Mouse (Mus musculus) lung, adult 2 months (tissue): ENCODE data around the gene Pml.

Experiments
- CTCF ChIP-seq: fragments of 200-500 bp; IDR thresholded peaks from 2 replicates; pipeline ENCODE4 v1.5.1; 2011; ENCODE audit warnings: mild to moderate bottlenecking, low read length, control low read depth; ENCODE audit not compliant: insufficient read depth
- POLR2A ChIP-seq: fragments of 200-500 bp; IDR thresholded peaks from 2 replicates; pipeline ENCODE4 v1.6.1; 2011; ENCODE audit warnings: low read depth, mild to moderate bottlenecking, control low read depth, low read length, borderline replicate concordance; ENCODE audit errors: extremely low read depth

GRCm38 (mm10) chr9:58279780-58280179 lies 30.2 kb upstream of the Pml start:
- TF ChIP-seq POLR2A (no peak), CTCF (no peak)
